Mouse (Mus musculus): ENCODE measurements around the gene Rnf183.

- TF ChIP-seq CTCF (IDR thresholded peaks at IDR 0.05; ENCODE audit: low read depth) = no peak
- TF ChIP-seq EP300 (optimal IDR thresholded peaks at IDR 0.05) = no peak
Measured at GRCm38 (mm10) chr4:62480709-62481605, 45.9 kb upstream of the Rnf183 start.
